Mouse (Mus musculus) hindbrain, embryonic 11.5 days (tissue): ENCODE results near the gene Rasgrp2. TPM values are rescaled to one million over a fixed set of nuclear protein-coding genes. Genes with fewer than 3 reads are reported as not detected.

Experiments used
- ATAC-seq: fragments of 200-750 bp; cut with Nextera tagmentation; 2 replicates; pipeline ENCODE4 v1.8.0; 2017; ENCODE audit warnings: mild to moderate bottlenecking, moderate TSS enrichment, moderate library complexity; ENCODE audit not compliant: low FRiP score
- DNase-seq: peaks from one replicate; pipeline ENCODE4 v3.0.0-alpha.2; 2015; ENCODE audit warnings: low spot score
- H3K27ac ChIP-seq: fragments of 300-500 bp; sonication (generic); 2 replicates; pipeline ENCODE4 v1.5.1; 2014; ENCODE audit warnings: mild to moderate bottlenecking, low read depth, low read length
- H3K27me3 ChIP-seq: fragments of 300-500 bp; sonication (generic); 2 replicates; pipeline ENCODE4 v1.6.1; 2014; ENCODE audit warnings: mild to moderate bottlenecking, low read length, moderate library complexity, mixed read lengths; ENCODE audit not compliant: control insufficient read depth, insufficient read depth
- H3K36me3 ChIP-seq: fragments of 300-500 bp; sonication (generic); 2 replicates; pipeline ENCODE4 v1.6.1; 2014; ENCODE audit warnings: mild to moderate bottlenecking, low read length, moderate library complexity, mixed read lengths; ENCODE audit not compliant: control insufficient read depth, insufficient read depth
- H3K4me1 ChIP-seq: fragments of 300-500 bp; sonication (generic); replicated peaks from 2 replicates; pipeline ENCODE4 v1.6.1; 2014; ENCODE audit warnings: low read length, mixed read lengths; ENCODE audit not compliant: control insufficient read depth, insufficient read depth
- H3K4me2 ChIP-seq: fragments of 300-500 bp; sonication (generic); replicated peaks from 2 replicates; pipeline ENCODE4 v1.6.1; 2014; ENCODE audit warnings: mild to moderate bottlenecking, low read depth, low read length
- H3K4me3 ChIP-seq: fragments of 300-500 bp; sonication (generic); 2 replicates; pipeline ENCODE4 v1.5.1; 2014; ENCODE audit warnings: low read depth, low read length
- H3K9ac ChIP-seq: fragments of 300-500 bp; sonication (generic); 2 replicates; pipeline ENCODE4 v1.6.1; 2014; ENCODE audit warnings: low read depth, low read length
- H3K9me3 ChIP-seq: fragments of 300-500 bp; sonication (generic); 2 replicates; pipeline ENCODE4 v1.6.1; 2016; ENCODE audit warnings: low read length; ENCODE audit not compliant: control insufficient read depth
- WGBS: fragments of 180-500 bp; shearing (Covaris S2); extraction: QIAGEN DNeasy Blood & Tissue Kit; methylation state at CpG from one replicate; pipeline ENCODE4 v1.1.7; 2014; 5-methylcytosine and 5-hydroxymethylcytosine counted together
- polyA plus RNA-seq: library from polyadenylated mRNA; unstranded; fragments of >200 nt; fragmentation: Nextera tagmentation; extraction: Ambion mirVana; gene quantifications from 2 replicates; pipeline ENCODE4 v1.2.1, GENCODE M21; 2014

Gene Rasgrp2
- polyA plus RNA-seq, 1 experiment from 2014 or later: 16.0 TPM

- Histone ChIP-seq H3K9ac (no peak overlapping the region), H3K36me3 (no peaks in the 10 kb centered on the region), H3K27ac (no peak overlapping the region), H3K4me2 (no peak overlapping the region), H3K4me3 (no peak overlapping the region), H3K9me3 (no peaks in the 10 kb centered on the region), H3K27me3 (peaks cover 2% of the 10 kb centered on the region; the same call in 1 of the 2 replicates), H3K4me1 (peaks cover 19% of the 10 kb centered on the region)
- ATAC-seq (no peak), DNase-seq (no peak)
- WGBS: 74% methylated on average over 7 of the region's 7 CpGs
These were observed 50.7 kb downstream of the Rasgrp2 start for GRCm38 (mm10) chr19:6449841-6450240.

GRCm38 (mm10) chr19:6452030-6452494, 52.9 kb downstream of the Rasgrp2 start:
- peaks cover 2% of the 10 kb centered on the region; the same call in 1 of the 2 replicates for H3K27me3 ChIP-seq
- no peaks in the 10 kb centered on the region for H3K36me3 ChIP-seq
- H3K9me3 ChIP-seq: no peaks in the 10 kb centered on the region
- ATAC-seq (peak; percentile 64), DNase-seq (peak; percentile 85)
- H3K27ac ChIP-seq: peak overlapping the region; percentile 70; the same call in 1 of the 2 replicates
- H3K4me2 ChIP-seq: no peak overlapping the region
- H3K9ac ChIP-seq: no peak overlapping the region
- H3K4me3 ChIP-seq: no peak overlapping the region
- 32% methylated on average over 6 of the region's 6 CpGs for WGBS
- peaks cover 2% of the 10 kb centered on the region for H3K4me1 ChIP-seq

- Histone ChIP-seq H3K4me2 (no peak overlapping the region), H3K36me3 (no peaks in the 10 kb centered on the region), H3K9me3 (no peaks in the 10 kb centered on the region), H3K27me3 (peaks cover 2% of the 10 kb centered on the region; the same call in 1 of the 2 replicates), H3K9ac (no peak overlapping the region), H3K27ac (peak overlapping the region; percentile 70), H3K4me1 (no peaks in the 10 kb centered on the region; the same call in none of the 2 replicates), H3K4me3 (no peak overlapping the region)
- DNase-seq (peak; percentile 41), ATAC-seq (peak; percentile 27; the same call in 1 of the 2 replicates)
- WGBS: 47% methylated on average over 9 of the region's 9 CpGs
These were observed 53.7 kb downstream of the Rasgrp2 start for GRCm38 (mm10) chr19:6452672-6453310.

GRCm38 (mm10) chr19:6453349-6453748, 54.2 kb downstream of the Rasgrp2 start:
- peak overlapping the region; percentile 56; the same call in 1 of the 2 replicates for H3K27ac ChIP-seq
- H3K36me3 ChIP-seq: no peaks in the 10 kb centered on the region
- H3K27me3 ChIP-seq: peaks cover 2% of the 10 kb centered on the region; the same call in 1 of the 2 replicates
- no peak overlapping the region for H3K9ac ChIP-seq
- H3K4me1 ChIP-seq: no peaks in the 10 kb centered on the region; the same call in none of the 2 replicates
- no peak overlapping the region for H3K4me3 ChIP-seq
- 92% methylated on average over 8 of the region's 8 CpGs for WGBS
- no peaks in the 10 kb centered on the region for H3K9me3 ChIP-seq
- DNase-seq (no peak), ATAC-seq (no peak)
- no peak overlapping the region for H3K4me2 ChIP-seq

GRCm38 (mm10) chr19:6454041-6454720, 55.0 kb downstream of the Rasgrp2 start:
- H3K4me3 ChIP-seq: no peak overlapping the region
- DNase-seq: no peak
- H3K9me3 ChIP-seq: no peaks in the 10 kb centered on the region
- no peak overlapping the region for H3K4me2 ChIP-seq
- H3K9ac ChIP-seq: no peak overlapping the region
- 77% methylated on average over 10 of the region's 10 CpGs for WGBS
- H3K27ac ChIP-seq: no peak overlapping the region
- H3K36me3 ChIP-seq: no peaks in the 10 kb centered on the region
- peaks cover under 1% of the 10 kb centered on the region; the same call in 1 of the 2 replicates for H3K27me3 ChIP-seq
- no peak for ATAC-seq
- H3K4me1 ChIP-seq: no peaks in the 10 kb centered on the region; the same call in none of the 2 replicates

GRCm38 (mm10) chr19:6459504-6459903, 60.4 kb downstream of the Rasgrp2 start:
- Histone ChIP-seq H3K4me3 (no peak overlapping the region), H3K9me3 (no peaks in the 10 kb centered on the region), H3K27me3 (no peaks in the 10 kb centered on the region; the same call in 1 of the 2 replicates), H3K36me3 (no peaks in the 10 kb centered on the region), H3K4me2 (no peak overlapping the region), H3K9ac (no peak overlapping the region), H3K27ac (no peak overlapping the region), H3K4me1 (peaks cover 2% of the 10 kb centered on the region)
- WGBS: 89% methylated on average over 6 of the region's 6 CpGs
- no peak for ATAC-seq
- no peak for DNase-seq

- Histone ChIP-seq H3K27me3 (no peaks in the 10 kb centered on the region; the same call in 1 of the 2 replicates), H3K27ac (no peak overlapping the region), H3K4me1 (peaks cover 7% of the 10 kb centered on the region), H3K4me2 (no peak overlapping the region), H3K9me3 (no peaks in the 10 kb centered on the region), H3K4me3 (no peak overlapping the region), H3K9ac (no peak overlapping the region), H3K36me3 (no peaks in the 10 kb centered on the region)
- ATAC-seq: no peak
- 54% methylated on average over 6 of the region's 6 CpGs for WGBS
- DNase-seq: no peak
These were observed 63.7 kb downstream of the Rasgrp2 start for GRCm38 (mm10) chr19:6462841-6463240.

- WGBS: 51% methylated on average over 10 of the region's 10 CpGs
- Histone ChIP-seq H3K9me3 (no peaks in the 10 kb centered on the region), H3K4me3 (no peak overlapping the region), H3K9ac (no peak overlapping the region), H3K27me3 (no peaks in the 10 kb centered on the region), H3K36me3 (no peaks in the 10 kb centered on the region), H3K4me2 (no peak overlapping the region), H3K27ac (peak overlapping the region; percentile 56), H3K4me1 (peaks cover 7% of the 10 kb centered on the region)
- ATAC-seq (peak; percentile 45), DNase-seq (peak; percentile 33)
These were observed 65.3 kb downstream of the Rasgrp2 start for GRCm38 (mm10) chr19:6464306-6465071.
